Mouse (Mus musculus): Measurements from ENCODE around the gene Prim2.

Gene Prim2

DNA sequence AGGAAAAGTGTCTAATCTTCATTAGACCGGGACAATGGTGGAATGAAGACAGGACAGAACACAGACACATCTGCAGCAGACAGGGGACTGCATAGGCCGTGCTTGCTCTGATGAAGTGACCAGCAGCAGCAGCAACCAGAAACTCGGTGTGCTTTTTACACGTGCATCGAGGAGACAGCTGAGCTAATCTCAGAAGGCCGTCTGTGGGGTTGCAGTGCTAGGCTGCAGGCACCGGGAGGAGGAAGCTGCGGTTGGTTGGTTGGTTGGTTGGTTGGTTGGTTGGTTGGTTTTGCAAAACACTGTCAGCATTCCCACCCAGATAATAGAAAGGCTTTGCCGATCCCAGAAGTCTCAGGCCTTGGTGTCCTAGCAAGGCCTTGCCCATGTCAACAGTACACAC, 216.3 kb downstream of the Prim2 start:
- H3K4me3 ChIP-seq (replicated peaks; ENCODE audit: low read length) = no peak overlapping the region
- TF ChIP-seq CTCF (conservative IDR thresholded peaks at IDR 0.05; ENCODE audit: low read length) (no peak), POU5F1 (IDR thresholded peaks at IDR 0.05; ENCODE audit: borderline replicate concordance, low read length) (no peak), NANOG (IDR thresholded peaks at IDR 0.05; ENCODE audit: borderline replicate concordance, low read length) (no peak)
- H3K27me3 ChIP-seq (ENCODE audit: insufficient read depth, low read length) = no peaks in the 10 kb centered on the region

DNA sequence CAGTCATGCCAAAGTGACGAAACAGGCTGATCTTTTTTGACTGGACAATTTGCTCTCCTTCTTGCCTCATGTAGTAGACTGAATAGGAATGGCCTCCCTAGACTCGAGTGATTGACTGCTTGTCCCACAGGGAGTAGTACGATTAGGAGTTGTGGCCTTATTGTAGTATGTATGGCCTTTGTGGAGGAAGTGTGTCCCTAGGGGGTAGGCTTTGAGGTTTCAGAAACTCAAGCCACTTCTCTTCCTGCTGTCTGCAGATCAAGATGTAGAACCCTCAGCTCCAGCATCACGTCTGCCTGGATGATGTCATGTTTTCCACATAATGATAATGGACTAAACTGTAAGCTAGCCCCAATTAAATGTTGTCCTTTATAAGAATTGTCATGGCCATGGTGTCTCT, 222.4 kb downstream of the Prim2 start:
- no peaks in the 10 kb centered on the region for H3K36me3 ChIP-seq (ENCODE audit: insufficient read depth, low read length)
- H3K27me3 ChIP-seq (ENCODE audit: insufficient read depth, low read length) = no peaks in the 10 kb centered on the region
- peaks cover 34% of the 10 kb centered on the region for H3K9me3 ChIP-seq (ENCODE audit: low read length)
- no peak overlapping the region for H3K4me3 ChIP-seq (replicated peaks; ENCODE audit: low read length)
- no peaks in the 10 kb centered on the region for H3K4me1 ChIP-seq (replicated peaks; ENCODE audit: low read depth, low read length)
- TF ChIP-seq POU5F1 (IDR thresholded peaks at IDR 0.05; ENCODE audit: borderline replicate concordance, low read length) = no peak

More for the DNA sequence above, 216.3 kb downstream of the Prim2 start:
- Histone ChIP-seq H3K9me3 (ENCODE audit: low read length) (no peaks in the 10 kb centered on the region), H3K4me1 (replicated peaks; ENCODE audit: low read depth, low read length) (no peaks in the 10 kb centered on the region), H3K36me3 (ENCODE audit: insufficient read depth, low read length) (peaks cover 16% of the 10 kb centered on the region)

DNA sequence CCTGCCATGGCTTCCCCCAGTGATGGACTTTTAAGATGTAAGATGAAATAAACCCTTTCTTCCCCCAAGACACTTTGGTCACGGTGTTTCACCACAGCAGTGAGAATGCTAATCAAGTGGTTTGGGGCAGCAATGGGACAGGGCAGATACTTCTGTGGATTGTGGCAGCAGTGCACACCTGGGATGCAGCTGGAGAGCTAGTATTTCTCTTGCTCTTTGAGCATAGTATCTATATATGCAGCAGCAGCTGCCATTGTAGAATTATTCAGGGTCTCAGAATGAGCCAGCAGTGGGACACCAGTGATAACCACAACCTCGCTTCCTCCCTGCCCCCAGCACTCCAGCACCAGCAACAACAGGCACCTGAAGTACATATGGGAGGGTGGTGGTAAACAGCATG, 233.4 kb downstream of the Prim2 start:
- H3K27me3 ChIP-seq (ENCODE audit: insufficient read depth, low read length) = no peaks in the 10 kb centered on the region
- H3K36me3 ChIP-seq (ENCODE audit: insufficient read depth, low read length) = no peaks in the 10 kb centered on the region
- no peak for TF ChIP-seq NANOG (IDR thresholded peaks at IDR 0.05; ENCODE audit: borderline replicate concordance, low read length)
- TF ChIP-seq POU5F1 (IDR thresholded peaks at IDR 0.05; ENCODE audit: borderline replicate concordance, low read length) = no peak
- peaks cover 12% of the 10 kb centered on the region for H3K9me3 ChIP-seq (ENCODE audit: low read length)
- no peaks in the 10 kb centered on the region for H3K4me1 ChIP-seq (replicated peaks; ENCODE audit: low read depth, low read length)
- no peak overlapping the region for H3K4me3 ChIP-seq (replicated peaks; ENCODE audit: low read length)
